Mouse (Mus musculus): ENCODE results near the gene Vamp1. TPM values are rescaled to one million over a fixed set of nuclear protein-coding genes. Genes with fewer than 3 reads are reported as not detected.

Gene Vamp1
- total and polyA plus RNA-seq, 3 experiments, result 1.5 to 5.5 TPM; not detected in 1

- Histone ChIP-seq H3K4me3 (ENCODE audit: control insufficient read depth in 1 of 2, insufficient read depth in 1 of 2, low read depth in 2 of 2, low read length in 2 of 2) (peak overlapping the region; percentile 38 to 46), H3K9me3 (replicated peaks; ENCODE audit: insufficient read depth, low read length) (no peaks in the 10 kb centered on the region), H3K9ac (ENCODE audit: control insufficient read depth, low read depth, low read length, poor library complexity, severe bottlenecking) (peak overlapping the region; percentile 67), H3K36me3 (ENCODE audit: control insufficient read depth in 1 of 2, insufficient read depth in 2 of 2, low read length in 2 of 2) (peaks cover 0 to 13% of the 10 kb centered on the region in 2 experiments; a peak in 2 of 4 replicates), H3K27me3 (ENCODE audit: control insufficient read depth in 1 of 2, insufficient read depth in 2 of 2, low read length in 2 of 2) (peaks cover 0 to 3% of the 10 kb centered on the region in 2 experiments; a peak in 2 of 4 replicates), H3K79me2 (ENCODE audit: control insufficient read depth, insufficient read depth, low read length, poor library complexity) (no peaks in the 10 kb centered on the region), H3K27ac (ENCODE audit: control insufficient read depth, low read depth, low read length) (peak overlapping the region; percentile 44), H3K4me1 (ENCODE audit: control insufficient read depth in 1 of 2, insufficient read depth in 2 of 2, low read length in 2 of 2) (peaks cover 0 to 10% of the 10 kb centered on the region in 2 experiments; a peak in 2 of 4 replicates)
- DNase-seq (ENCODE audit: low read depth, low spot score), result peak; percentile 94
- TF ChIP-seq RAD21 (IDR thresholded peaks at IDR 0.05; ENCODE audit: low read depth, low read length) (peak; percentile 100), TAL1 (IDR thresholded peaks at IDR 0.05; ENCODE audit: low read length) (no peak), MAZ (IDR thresholded peaks at IDR 0.05; ENCODE audit: low read depth, low read length) (peak; percentile 58; the same call in 1 of the 2 replicates), TBP (IDR thresholded peaks at IDR 0.05; ENCODE audit: low read depth, low read length) (peak; percentile 39; the same call in 1 of the 2 replicates), TCF12 (IDR thresholded peaks at IDR 0.05; ENCODE audit: low read depth, low read length) (0 out of 2 replicates have a peak, but pooled peaks have one; percentile 25), NELFE (IDR thresholded peaks at IDR 0.05; ENCODE audit: low read depth, low read length) (no peak), BHLHE40 (IDR thresholded peaks at IDR 0.05; ENCODE audit: borderline replicate concordance, low read depth, low read length) (peak; percentile 83), ZMIZ1 (IDR thresholded peaks at IDR 0.05; ENCODE audit: low read depth, low read length) (no peak), MAX (IDR thresholded peaks at IDR 0.05; ENCODE audit: low read length) (peak; percentile 97), MXI1 (IDR thresholded peaks at IDR 0.05; ENCODE audit: low read depth, low read length) (peak; percentile 98), USF2 (IDR thresholded peaks at IDR 0.05; ENCODE audit: borderline replicate concordance in 1 of 2, insufficient read depth in 1 of 2, low read depth in 1 of 2, low read length in 2 of 2) (no peak), MAFK (IDR thresholded peaks at IDR 0.05; ENCODE audit: borderline replicate concordance, low read depth, low read length) (no peak), RCOR1 (IDR thresholded peaks at IDR 0.05; ENCODE audit: low read depth, low read length) (peak; percentile 47; the same call in 1 of the 2 replicates), JUND (IDR thresholded peaks at IDR 0.05; ENCODE audit: low read depth, low read length) (no peak), CHD1 (IDR thresholded peaks at IDR 0.05; ENCODE audit: low read depth, low read length) (no peak), NRF1 (IDR thresholded peaks at IDR 0.05; ENCODE audit: insufficient read depth, low read depth, low read length, poor library complexity, severe bottlenecking) (0 out of 2 replicates have a peak, but pooled peaks have one; percentile 15), ZNF384 (IDR thresholded peaks at IDR 0.05; ENCODE audit: low read depth, low read length) (no peak), MEF2A (IDR thresholded peaks at IDR 0.05; ENCODE audit: extremely low read depth, insufficient replicate concordance, low read depth, low read length, poor library complexity, severe bottlenecking) (no peak), SMC3 (IDR thresholded peaks at IDR 0.05; ENCODE audit: low read depth, low read length) (peak; percentile 90), POLR2AphosphoS5 (IDR thresholded peaks at IDR 0.05; ENCODE audit: borderline replicate concordance, low read depth, low read length) (no peak), ETS1 (IDR thresholded peaks at IDR 0.05; ENCODE audit: low read depth, low read length) (peak; percentile 54), ZC3H11A (IDR thresholded peaks at IDR 0.05; ENCODE audit: low read depth, low read length) (peak; percentile 92), POLR2A (IDR thresholded peaks at IDR 0.05; ENCODE audit: control insufficient read depth in 1 of 2, insufficient read depth in 1 of 2, low read depth in 1 of 2, low read length in 2 of 2, poor library complexity in 1 of 2) (peak in 1 of 2 experiments; percentile 41; a peak in 1 of 4 replicates), ELF1 (IDR thresholded peaks at IDR 0.05; ENCODE audit: low read depth, low read length) (0 out of 2 replicates have a peak, but pooled peaks have one; percentile 20), CTCF (IDR thresholded peaks at IDR 0.05 in 2 of 3, conservative IDR thresholded peaks at IDR 0.05 in 1 of 3; ENCODE audit: control insufficient read depth in 1 of 3, insufficient read depth in 1 of 3, low read depth in 2 of 3, low read length in 3 of 3, poor library complexity in 1 of 3, severe bottlenecking in 1 of 3) (peak; percentile 77 to 99 (median 89)), ZKSCAN1 (IDR thresholded peaks at IDR 0.05; ENCODE audit: low read depth, low read length) (no peak), USF1 (IDR thresholded peaks at IDR 0.05; ENCODE audit: low read depth, low read length) (peak; percentile 88), EP300 (IDR thresholded peaks at IDR 0.05; ENCODE audit: low read depth in 1 of 2, low read length in 2 of 2) (no peak), UBTF (IDR thresholded peaks at IDR 0.05; ENCODE audit: borderline replicate concordance, insufficient read depth, low read depth, low read length) (no peak), E2F4 (IDR thresholded peaks at IDR 0.05; ENCODE audit: borderline replicate concordance, low read depth, low read length) (no peak), SIN3A (IDR thresholded peaks at IDR 0.05; ENCODE audit: low read length) (peak; percentile 97), MYC (IDR thresholded peaks at IDR 0.05; ENCODE audit: low read depth, low read length) (peak; percentile 98), KAT2A (conservative IDR thresholded peaks at IDR 0.05; ENCODE audit: low read depth, low read length) (no peak), HCFC1 (IDR thresholded peaks at IDR 0.05; ENCODE audit: low read depth, low read length) (peak; percentile 47), MYB (IDR thresholded peaks at IDR 0.05; ENCODE audit: low read depth, low read length) (no peak)
Observed at GRCm38 (mm10) chr6:125271455-125272227, 56.3 kb downstream of the Vamp1 start.
